Mouse (Mus musculus) c-Kit-negative CD71-positive TER-119-positive erythroid progenitor cells, embryonic 14.5 days (primary cell): Measurements from ENCODE around the gene Col18a1.

Source experiments
- DNase-seq: peaks from one replicate; pipeline ENCODE4 v3.0.0-alpha.2; 2013; ENCODE audit warnings: low read depth, low spot score

Gene Col18a1

DNA sequence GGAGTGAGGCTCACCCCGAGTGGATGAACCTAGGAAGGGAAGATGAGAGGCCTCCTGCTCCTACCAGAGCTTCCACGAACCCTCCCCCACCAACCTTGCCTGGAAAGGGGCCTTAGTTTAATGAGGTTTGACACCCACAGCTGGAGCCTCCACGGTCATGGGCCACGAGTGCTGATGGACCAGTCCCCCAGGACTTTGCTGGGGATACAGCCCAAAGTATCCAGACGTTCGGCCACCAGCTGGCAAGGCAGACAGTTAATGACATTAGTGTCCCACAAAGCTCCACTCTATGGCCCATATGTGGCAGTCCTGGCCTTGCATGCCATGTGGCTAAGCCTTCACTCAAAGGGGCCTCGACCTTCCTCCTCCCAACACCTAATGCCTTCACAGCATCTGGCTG, 55.5 kb downstream of the Col18a1 start:
- no peak for DNase-seq

DNA sequence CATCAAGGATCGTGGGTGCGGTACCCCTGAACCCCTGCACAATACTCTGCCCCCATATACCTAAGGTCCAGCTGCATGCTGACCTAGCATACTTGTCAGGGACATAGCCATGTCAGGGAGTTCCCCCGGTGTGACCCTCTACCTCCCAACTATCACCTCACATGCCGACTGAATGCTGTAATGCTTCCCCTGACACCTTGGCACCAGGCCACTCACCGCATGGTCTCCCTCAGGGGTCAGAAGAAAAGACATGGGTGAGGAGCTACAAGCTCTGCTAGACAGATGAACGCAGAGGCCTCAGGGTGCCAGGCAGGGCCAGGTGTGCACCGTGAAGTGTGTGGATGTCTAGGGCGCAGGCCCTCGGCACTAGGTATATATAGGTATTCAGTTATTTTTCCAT, 56.3 kb downstream of the Col18a1 start:
- DNase-seq: no peak

DNA sequence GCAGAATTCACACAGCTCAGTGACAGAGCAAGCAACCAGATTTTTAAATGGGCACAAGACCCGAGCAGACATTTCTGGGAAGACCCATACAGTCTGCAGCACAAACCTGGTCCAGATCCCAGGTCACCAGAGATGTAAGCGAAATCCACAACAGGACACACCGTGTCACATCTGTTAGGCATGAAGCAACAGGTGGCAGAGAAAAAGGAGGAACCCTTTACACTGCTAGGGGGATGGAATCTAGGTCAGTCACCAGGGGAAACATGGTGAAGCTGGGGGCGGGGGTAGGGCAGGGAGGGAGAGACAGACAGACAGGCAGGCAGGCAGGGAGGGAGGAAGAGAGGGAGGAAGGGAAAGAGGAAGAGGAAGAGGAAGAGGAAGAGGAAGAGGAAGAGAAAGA, 58.2 kb downstream of the Col18a1 start:
- DNase-seq: no peak

DNA sequence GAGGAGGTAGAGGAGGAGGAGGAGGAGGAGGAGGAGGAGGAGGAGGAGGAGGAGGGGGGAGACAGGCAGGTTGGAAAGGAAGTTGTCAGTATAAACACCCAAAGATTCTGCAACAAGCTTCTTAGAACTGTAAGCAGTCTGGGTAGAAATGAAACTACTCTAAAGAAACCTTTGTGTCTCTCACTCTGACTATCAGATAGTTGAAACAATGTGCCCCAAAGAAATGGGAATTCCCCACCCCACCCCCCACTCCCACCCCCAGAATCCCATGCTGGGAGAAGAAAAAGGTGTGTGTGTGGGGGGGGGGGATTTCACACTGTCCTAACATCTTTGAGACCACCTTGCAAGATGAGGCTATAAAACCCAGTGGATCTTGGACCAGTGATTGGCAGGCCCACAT, 62.0 kb downstream of the Col18a1 start:
- no peak for DNase-seq

DNA sequence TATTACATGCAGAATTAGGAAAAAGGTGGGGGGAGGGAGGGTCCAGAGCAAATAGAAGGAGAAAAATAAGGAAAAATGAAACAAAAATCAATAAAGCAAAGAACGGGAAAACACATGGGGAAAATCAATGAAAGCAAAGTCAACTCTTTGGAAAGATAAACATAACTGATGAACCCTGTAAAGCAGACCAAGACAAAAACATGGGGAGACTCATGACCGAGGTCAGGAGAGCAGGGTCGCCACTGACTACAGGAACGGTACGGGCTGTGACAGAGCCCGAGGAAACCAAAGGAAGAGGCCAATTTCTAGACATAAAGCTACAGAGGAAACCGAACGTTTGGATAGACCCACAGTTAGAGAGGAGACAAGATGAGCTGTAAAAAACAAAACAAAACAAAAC, 62.7 kb downstream of the Col18a1 start:
- no peak for DNase-seq

DNA sequence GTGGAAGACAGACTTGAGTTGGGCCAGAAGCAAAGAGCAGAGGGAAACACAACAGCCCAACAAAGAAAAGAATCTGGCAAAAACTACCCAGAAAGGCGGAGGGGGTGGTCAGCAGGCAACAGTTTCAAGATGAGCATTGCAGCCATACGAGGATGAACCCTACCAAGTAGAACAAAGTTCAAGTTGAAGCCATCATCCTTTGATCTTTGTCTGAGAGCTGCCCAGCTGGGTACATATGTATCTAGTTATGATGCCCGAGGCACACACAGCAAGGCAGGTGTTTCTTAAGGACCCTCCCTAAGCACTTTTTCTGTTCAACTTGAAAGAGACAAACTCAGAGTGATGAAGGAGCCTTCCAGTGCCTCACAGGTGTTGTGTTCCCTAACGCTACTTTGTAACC, 66.6 kb downstream of the Col18a1 start:
- DNase-seq: no peak

DNA sequence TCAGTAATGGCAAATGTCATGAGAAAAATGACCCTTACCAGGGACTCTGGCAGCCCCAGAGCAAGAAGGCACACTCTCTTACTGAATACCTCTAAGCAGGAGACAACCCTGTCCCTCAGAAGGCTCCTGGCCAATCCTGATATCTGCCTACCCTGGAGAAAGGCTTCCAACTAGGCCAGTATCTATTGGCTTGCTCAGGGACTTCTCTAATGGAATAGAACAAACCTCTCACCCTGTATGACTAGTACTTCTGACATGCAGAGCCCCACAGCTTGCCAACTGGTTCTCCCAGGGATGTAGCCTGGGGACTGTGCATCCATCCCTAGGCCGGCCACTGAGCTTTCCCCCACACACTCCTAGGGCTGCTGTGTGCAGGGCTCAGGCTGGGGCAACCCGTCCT, 67.7 kb downstream of the Col18a1 start:
- DNase-seq: no peak

DNA sequence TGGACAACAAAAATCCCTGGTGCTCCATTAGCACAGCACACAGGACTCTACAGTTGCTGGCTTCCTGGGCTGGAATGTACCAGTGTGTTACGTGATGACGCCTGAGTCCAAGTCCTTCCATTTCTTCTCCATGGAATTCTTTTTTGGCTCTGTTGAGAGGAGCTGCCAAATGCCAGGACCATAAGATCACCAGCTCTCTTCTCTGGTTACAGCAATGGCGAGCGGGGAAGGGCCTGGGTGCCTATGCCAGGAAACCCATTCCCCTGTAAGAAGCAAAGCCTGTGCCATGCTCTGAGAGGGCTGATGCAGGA, 68.5 kb downstream of the Col18a1 start:
- DNase-seq: no peak

DNA sequence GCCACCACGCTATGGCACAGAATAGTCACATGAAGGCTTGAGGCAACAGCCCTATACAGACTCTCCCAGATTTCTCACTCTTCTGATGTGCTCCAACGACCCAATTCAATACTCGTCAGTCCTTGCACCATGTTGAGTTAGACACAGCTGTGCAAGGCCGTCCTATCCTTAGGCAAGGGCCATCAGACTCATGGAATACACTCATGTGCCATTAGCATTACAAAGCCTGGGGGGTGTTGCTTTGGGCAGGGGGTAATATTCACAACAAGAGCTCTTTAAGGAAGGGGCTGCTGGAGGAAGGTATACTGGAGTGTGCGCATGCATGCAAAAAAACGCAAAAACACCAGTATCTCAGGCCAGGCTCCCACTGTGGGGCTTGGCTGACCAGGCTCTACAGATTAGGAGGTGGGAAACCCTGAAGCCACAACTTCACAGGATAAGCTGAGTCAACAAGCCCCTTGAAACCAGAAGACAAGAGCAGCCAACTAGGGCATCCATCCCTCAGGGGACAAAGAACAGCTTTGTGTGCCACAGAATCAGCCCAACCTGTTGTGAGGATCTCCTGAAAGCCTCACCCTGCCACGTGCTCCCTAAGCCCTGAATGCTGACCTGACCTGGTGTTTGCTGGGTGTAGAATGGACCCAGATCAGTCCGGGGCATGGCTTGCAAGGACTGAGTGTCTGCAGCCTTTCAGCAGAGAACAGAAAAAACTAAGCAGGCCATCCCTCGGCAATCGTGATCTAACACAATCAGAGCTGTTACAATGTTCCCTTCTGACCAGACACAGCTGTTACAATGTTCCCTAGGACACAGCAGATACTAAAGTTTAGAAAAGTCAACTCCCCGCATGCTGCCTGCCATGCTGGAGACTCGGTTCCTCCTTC, 69.1 kb downstream of the Col18a1 start:
- no peak for DNase-seq

DNA sequence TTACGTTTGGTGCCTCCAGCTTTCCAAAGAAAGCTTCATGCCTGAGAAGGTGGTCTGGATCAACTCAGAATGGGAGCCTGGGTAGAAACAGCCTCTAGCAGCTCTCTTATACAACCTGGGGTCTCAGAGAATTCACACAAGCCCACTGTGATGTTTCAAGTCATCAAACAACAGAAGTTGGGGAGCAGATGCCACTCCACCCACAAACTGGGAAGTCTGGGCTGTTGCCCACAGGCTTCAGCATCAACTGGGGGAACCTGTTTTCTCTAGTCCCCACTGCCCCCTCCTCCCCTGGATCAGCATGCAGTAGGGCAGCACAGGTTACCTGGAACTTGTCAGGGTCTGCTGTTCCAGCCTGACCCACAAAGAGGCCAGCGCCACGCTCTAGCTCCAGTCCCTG, 70.7 kb downstream of the Col18a1 start:
- DNase-seq: no peak

DNA sequence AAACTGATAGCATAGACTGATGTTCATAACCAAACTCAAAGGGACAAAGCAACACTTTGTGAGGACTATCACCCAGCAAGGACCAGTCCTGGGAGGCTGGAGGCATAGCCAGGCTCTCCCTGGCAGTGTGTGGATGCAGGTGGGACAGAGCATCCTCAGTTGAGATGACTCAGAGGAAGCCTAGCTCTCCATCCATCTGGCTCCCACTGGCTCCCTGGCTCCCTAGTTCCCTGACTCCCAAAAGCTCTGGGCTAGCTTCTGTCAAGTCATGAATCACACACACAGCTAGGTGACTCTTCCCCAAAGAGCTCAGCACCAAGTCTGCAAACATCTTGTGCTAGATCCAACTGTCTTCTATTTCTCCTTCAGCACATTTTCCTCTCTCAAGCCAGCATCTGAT, 72.5 kb downstream of the Col18a1 start:
- DNase-seq: no peak

DNA sequence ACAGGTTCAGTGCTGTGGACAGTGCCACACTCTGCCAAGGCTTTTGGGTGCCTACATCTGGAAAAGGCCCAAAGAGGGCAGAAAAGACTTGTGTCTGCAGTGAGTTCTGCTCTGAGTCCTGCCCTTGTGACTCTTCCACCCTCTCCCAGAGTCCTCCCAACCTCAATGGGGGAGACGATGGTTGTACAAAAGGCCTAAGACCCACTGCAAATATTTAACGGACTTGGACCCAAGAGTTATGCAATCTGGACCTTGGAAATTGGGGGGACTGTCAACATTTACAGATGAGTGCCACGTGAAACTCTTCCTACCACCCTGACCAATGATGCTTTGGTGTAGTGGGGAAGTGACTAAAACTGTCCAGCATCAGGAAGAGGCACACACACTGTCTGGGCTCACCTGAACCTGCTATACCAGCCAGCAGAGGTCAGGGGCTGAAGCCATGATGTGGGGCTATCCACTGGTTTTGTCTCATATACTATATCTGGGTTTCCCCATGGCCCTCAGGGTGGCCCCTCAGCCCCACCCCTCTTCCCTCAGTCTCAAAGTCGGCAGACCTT, 74.7 kb downstream of the Col18a1 start:
- DNase-seq: no peak

DNA sequence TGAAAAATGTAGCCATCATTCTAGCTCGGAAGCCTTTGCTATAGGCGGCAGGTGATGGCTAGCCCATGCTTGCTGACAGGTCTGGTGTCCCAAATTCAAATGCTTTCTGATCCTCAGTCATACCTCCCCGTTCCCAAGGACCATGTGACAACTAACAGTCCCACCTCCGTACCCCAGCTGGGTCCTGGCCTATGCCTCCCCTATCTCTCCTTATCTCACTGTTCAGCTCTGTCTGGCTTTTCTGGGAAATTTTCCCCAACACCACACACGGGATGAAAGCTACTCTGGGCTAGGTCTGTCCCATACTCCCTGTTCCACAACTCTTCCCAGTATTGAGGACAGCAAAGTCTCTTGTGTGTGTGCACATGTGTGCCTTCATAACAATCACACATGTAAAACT, 76.3 kb downstream of the Col18a1 start:
- DNase-seq: no peak

DNA sequence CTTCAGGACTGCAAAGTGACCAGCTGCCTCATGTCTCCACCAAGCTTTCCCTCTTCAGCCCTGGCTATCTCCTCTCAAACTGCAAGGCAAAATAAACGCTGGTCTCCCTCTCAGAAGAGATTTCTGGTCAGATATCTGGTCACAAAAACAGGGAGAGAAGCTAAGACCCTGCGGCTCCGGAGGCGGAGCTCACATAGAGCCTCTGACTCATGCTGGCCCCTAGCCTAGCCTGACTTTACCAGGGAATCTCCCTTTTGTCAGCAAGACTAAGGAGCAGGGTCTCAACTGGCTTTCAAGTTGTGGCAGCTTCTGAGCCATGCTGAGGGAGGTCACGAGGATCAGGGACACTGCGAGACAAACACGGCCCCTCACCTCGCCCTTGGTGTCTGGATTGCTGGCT, 77.0 kb downstream of the Col18a1 start:
- DNase-seq: no peak

DNA sequence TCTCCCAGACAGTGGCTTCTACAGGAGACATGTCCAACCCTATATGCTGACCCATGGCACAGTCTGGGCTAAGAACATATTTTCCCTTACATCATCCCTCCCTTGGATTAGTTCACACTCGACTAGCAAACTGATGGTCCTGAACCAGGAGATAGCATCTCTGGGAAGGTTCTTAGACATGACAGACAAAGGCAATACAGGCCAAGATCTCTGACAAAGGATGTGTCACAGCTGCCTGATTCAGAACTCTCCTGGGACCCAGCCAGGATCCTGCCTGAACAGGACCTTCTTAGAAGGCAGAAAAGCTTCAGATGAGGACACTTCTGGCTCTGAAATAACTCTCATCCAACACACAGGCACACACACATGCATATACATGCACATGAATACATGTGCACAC, 81.8 kb downstream of the Col18a1 start:
- no peak for DNase-seq

DNA sequence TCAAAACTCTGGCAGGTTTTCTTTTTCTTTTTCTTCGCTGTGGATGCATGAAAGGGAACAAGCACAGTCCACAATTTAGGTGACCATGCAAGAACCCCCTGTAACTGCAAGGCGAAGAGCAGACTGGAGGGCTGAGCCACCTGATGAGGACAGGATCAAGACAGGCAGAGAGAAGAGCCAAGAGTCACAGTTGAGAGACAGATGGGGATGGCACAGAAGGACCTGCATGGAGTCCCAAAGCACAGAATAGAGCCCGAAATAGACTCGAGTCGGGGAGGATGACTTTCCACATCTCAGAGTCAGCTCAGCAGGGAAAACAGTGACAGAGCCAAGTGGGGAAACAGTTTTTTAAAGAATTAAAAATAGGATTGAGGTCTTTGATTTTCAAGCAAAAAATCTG, 83.4 kb downstream of the Col18a1 start:
- DNase-seq: no peak

DNA sequence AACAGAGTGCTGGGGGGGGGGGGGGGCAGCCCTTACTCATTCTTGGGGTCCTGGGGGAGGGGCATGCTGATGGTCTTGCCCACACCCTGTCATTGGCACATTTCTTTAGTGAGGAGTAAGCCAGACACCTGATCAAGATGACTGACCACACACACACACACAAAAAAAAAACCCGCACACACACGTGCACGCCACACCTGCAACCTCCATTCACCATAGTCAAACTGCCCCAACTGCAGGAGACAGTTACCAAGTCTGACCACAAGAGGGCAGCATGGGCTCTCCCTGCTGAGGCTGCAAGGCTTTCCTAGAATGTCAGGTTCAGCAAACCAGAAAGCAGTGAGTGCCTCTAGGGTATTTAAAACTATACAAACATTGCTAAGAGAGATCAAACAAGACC, 83.9 kb downstream of the Col18a1 start:
- DNase-seq: peak; percentile 30

DNA sequence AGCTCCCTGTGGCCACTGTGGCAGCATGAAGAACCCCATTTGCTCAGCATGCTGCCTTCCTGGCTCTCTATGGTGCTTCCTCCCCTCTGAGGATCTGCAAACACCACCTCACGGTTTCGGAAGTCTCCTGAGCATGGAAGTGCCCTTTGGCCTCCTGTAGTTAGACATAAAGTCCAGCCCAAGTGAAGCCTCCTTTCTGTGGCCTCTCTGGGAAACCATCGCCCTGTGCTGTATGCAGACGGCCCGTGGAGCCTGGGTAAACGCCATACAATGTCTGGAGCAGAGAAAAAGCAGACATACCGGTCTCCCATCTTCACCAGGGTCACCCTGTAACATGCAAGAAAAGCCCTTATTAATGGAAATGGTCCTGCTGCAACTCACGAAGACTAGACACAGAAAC, 87.4 kb downstream of the Col18a1 start:
- no peak for DNase-seq

DNA sequence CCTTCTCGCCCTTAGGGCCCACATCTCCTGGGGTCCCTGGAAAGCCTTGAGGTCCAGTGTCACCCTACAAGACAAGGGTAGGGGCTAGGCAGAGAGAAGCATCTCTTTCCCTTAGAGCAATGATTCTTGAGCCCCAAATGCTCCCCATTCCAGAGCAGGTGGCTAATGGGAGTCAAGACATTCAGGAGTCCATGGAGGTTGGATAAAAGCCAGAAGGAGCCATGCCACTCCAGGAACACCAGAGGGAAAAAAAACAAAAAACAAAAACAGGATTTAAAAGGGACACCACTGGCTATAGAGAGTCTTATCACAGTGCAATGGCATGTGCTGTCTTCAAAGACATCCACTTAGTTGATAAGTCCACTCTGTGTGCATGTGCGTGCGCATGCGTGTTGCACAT, 87.9 kb downstream of the Col18a1 start:
- no peak for DNase-seq

DNA sequence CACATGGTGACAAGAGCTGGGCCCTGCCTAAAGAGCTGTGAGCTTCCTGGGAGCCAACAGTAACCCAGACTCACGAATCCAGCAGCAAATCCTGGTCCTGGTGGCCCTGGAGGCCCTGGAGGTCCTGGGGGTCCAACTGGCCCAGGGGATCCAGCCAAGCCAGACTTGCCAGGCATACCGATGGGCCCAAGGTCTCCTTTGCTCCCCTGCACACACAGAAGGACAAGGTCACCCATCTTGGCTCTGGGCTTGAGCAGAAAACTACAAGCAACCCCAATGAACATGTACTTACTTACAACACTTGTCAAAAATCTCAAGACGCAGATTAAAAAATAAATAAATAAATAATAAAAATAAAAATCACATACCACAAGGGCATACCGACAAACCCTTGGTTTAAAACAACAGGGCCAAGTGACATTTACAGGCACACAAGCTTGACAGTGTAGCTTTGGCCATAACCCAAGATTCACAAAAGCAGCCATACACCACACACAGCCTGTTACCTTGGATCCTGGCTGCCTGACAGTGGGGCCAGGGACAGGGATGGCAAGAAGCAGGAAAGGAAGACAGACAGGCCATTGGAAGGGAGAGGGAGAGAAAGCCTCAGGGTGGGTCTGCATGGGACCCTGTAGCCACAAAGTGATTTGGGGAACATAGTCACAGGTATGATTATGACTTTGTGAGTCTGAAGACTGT, 91.9 kb downstream of the Col18a1 start:
- no peak for DNase-seq

DNA sequence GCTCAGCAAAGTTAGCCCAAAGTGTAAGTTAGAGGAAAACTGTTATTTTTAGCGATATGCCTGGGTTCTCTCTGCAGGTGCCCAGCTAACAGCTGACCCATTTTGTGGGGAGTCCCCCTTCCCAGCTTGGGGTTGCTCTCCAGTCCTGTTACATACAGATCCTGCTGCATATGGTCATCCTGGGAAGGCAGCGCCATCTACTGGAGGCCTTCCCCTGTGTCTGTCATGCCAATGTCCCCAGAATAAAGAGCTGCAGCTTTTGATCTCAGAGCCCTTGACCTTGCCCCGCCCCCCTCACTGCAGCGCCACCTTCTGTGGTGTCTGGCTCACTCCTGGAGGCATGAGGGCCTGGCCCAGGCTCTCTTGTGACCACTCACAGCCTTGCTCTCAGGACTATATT, 96.3 kb downstream of the Col18a1 start:
- peak; percentile 38 for DNase-seq

DNA sequence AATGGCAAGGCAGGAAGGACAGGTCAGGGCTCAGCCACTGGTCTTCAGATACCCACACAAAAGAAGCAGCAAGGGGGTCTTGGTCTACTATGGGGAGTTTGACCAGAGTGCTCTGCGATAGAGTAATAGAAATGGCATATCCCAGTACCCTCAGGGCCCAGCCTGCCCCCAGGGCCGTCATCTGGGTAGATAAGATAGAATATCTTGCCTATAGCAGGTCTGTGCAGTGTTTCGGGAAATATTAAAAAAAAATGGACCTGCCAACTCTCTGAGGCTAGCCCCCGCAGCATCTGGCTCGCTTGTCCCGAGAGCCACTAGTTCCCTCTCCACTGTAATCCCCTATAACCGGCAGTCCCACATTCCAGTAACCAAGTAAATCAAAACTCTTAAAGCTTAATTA, 97.9 kb downstream of the Col18a1 start:
- no peak for DNase-seq

DNA sequence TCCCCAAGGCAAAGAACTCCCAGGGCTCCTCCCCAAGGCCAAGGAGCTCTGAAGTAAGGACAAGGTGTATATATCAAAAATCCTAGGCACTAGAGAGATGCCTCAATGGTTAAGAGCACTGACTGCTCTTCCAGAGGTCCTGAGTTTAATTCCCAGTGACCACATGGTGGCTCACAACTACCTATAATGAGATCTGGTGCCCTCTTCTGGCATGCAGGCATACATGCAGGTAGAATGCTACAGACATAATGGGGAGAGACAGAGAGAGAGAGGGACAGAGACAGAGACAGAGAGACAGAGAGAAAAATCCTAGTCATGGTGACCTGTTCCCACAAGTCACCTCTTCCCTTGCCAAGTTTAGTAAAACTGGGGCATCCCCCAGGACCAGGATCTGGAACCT, 101.7 kb downstream of the Col18a1 start:
- DNase-seq: no peak
